Mouse (Mus musculus) C2C12 (cell line): Measurements from ENCODE around the gene Tubb2b.

Experiments used
- CEBPB ChIP-seq: IDR thresholded peaks from one replicate; pipeline ENCODE4 v1.6.1; 2011; ENCODE audit warnings: low read depth, mild to moderate bottlenecking, control low read depth, moderate library complexity
- CTCF ChIP-seq: IDR thresholded peaks from one replicate; pipeline ENCODE4 v1.5.1; 2011; ENCODE audit not compliant: control insufficient read depth, insufficient read depth, insufficient read length
- MAX ChIP-seq: IDR thresholded peaks from one replicate; pipeline ENCODE4 v1.6.1; 2011; ENCODE audit warnings: mild to moderate bottlenecking, control low read depth
- MYOD1 ChIP-seq: IDR thresholded peaks from one replicate; pipeline ENCODE4 v1.6.1; 2011; ENCODE audit warnings: low read depth; ENCODE audit not compliant: control insufficient read depth, insufficient read length
- MYOG ChIP-seq: IDR thresholded peaks from one replicate; pipeline ENCODE4 v1.6.1; 2011; ENCODE audit not compliant: control insufficient read depth, insufficient read length; ENCODE audit errors: extremely low read depth
- USF1 ChIP-seq: IDR thresholded peaks from one replicate; pipeline ENCODE4 v1.6.1; 2011; ENCODE audit warnings: low read depth, mild to moderate bottlenecking, control low read depth, moderate library complexity

GRCm38 (mm10) chr13:34078500-34079280 is 51.6 kb downstream of the Tubb2b start:
- no peak for TF ChIP-seq CEBPB
- no peak for TF ChIP-seq USF1
- TF ChIP-seq CTCF: no peak
- TF ChIP-seq MYOD1: no peak
- TF ChIP-seq MAX: no peak
- TF ChIP-seq MYOG: no peak
